Mouse (Mus musculus): ENCODE measurements around the gene Phyhipl. TPM values are rescaled to one million over a fixed set of nuclear protein-coding genes. Genes with fewer than 3 reads are reported as not detected.

Phyhipl gene
- polyA plus RNA-seq, 1 experiment from 2014 or later: 4.9 TPM

DNA sequence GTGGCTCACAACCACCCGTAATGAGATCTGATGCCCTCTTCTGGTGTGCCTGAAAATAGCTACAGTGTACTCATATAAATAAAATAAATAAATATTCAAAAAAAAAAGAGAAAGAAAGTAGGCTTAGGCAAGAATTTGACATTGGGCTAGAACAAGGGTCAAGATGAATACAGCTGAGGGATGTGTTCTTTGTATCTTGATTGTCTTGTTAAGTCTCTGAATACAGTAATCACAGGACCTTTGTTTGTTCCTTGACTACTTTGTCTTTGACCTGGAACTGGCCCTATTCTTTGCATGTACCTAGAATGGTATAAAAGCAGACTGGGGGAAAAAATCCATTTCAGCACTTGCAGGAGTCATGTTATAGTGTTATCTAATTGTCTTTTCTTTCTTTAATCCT, 44.1 kb downstream of the Phyhipl start:
- Histone ChIP-seq H3K4me2 (replicated peaks) (no peak overlapping the region), H3K9me3 (no peaks in the 10 kb centered on the region), H3K27ac (no peak overlapping the region), H3K4me3 (replicated peaks) (no peak overlapping the region), H3K4me1 (replicated peaks) (no peaks in the 10 kb centered on the region), H3K9ac (no peak overlapping the region), H3K36me3 (no peaks in the 10 kb centered on the region), H3K27me3 (replicated peaks) (no peaks in the 10 kb centered on the region)
- no peak for ATAC-seq
- 95% methylated on average over 1 of the region's 1 CpGs for WGBS

DNA sequence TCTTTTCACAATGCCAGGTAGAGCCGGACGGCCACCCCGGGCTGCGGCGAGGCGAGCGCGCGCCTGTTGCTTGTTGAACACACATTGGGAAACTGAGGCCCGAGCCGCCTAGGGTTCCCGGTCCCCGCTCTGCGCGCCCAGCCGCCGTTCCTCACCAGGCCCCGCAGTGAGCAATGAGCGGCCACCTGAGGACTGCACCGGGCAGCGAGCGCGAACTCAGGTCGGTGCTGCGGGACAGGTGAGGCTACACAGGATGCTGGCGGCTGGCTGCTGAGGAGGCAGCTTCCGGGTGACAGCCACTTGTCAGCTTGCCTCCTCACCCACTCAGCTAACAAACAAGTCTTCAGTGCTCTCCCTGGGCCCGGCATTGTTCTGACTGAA, 55.9 kb downstream of the Phyhipl start:
- Histone ChIP-seq H3K27ac (no peak overlapping the region), H3K9ac (peak overlapping the region; percentile 30; the same call in 1 of the 2 replicates), H3K36me3 (no peaks in the 10 kb centered on the region), H3K27me3 (replicated peaks) (peaks cover 17% of the 10 kb centered on the region), H3K4me1 (replicated peaks) (peaks cover 8% of the 10 kb centered on the region), H3K9me3 (no peaks in the 10 kb centered on the region), H3K4me2 (replicated peaks) (peak overlapping the region; percentile 99), H3K4me3 (replicated peaks) (peak overlapping the region; percentile 62)
- WGBS: under 1% methylated on average over 28 of the region's 28 CpGs
- ATAC-seq: peak; percentile 37

DNA sequence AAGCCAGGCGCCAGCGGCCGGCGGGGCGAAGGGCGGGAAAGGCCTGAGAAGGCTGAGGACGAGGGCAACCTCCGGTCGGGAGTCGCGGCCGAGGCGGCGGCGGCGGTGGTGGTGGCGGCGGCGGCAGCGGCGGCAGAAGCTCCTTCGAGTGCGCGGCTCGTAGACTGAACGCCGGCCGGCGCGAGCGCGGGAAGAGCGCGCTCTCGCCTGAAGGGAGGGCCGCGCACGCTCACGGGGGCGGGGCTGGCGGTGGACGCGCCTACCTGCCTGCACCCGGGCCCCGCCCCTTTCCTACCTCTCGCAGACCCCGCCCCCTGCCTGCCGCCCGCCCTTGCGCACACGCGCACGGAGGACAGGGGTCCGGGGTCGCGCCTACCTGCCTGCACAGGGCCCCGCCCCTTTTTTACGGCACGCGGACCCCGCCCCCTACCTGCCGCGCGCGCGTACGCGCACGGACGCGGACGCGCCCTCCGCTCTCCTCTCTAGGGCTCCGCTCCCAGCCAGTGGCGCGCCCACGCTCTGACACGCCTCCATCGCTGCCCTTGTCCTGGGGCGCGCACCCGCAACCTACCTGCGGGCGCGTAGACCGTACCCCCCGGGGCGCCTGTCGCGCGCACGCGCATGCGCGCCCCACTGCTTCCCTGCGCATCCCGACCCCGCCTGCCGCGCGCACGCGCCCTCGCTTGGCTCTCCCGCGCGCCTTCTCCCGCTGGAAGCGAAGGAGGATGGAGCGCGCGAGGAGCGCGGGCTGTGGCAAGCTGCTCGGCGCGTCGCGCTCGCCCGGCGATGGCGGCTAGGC, 56.4 kb downstream of the Phyhipl start:
- H3K4me3 ChIP-seq (replicated peaks): peak overlapping the region; percentile 62
- under 1% methylated on average over 122 of the region's 124 CpGs for WGBS
- H3K36me3 ChIP-seq: no peaks in the 10 kb centered on the region
- H3K27me3 ChIP-seq (replicated peaks): peaks cover 17% of the 10 kb centered on the region
- H3K4me1 ChIP-seq (replicated peaks): peaks cover 8% of the 10 kb centered on the region
- H3K4me2 ChIP-seq (replicated peaks): peak overlapping the region; percentile 99
- H3K27ac ChIP-seq: no peak overlapping the region
- H3K9ac ChIP-seq: peak overlapping the region; percentile 37
- no peaks in the 10 kb centered on the region for H3K9me3 ChIP-seq
- ATAC-seq: peak; percentile 98

DNA sequence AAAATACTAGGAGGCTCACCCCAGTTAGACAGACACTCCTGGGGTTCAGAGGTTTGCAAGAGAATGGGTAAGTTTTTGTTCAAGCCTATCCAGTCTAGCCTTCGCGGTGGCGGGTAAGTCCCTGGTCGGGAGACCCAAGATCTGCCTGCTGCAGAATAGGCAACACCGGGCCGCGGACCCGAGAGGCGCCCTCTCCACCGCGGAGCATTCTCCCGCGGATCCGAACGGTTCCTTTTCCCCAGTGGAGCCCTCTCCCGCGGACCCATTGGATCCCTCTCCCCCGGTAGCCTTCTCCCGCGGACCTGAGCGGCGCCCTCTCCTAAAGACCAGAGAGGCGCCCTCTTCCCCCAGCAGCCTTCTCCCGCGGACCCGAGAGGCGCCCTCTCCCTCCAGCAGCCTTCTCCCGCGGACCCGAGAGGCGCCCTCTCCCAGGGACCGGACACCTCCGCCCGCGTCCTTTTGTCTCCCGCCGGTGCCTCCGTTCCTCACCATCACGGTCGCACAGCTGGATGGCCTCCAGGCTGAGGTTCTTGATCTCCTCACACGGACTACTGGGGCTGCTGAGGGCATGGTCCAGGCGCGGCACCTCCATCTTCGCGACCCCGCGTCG, 57.1 kb downstream of the Phyhipl start:
- peak; percentile 61 for ATAC-seq

DNA sequence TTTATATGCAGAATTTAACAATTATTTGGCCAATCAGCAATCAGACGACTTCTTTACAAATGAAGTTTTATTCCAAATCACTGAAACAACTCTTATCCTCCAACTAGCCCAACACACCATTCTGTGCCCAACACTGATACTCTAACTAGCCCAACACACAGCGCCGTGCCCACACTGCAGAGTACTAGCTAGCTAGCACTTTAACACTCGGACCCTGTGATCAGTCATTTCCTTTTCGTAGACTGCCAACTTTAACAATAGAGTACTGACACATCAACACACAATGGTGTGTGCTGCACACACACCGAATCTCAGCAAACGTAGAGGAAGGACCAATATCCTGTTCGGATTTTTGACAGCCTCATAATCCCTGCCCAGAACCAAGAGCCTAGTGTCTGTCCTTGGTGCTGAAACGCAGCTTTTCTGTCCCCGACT, 57.7 kb downstream of the Phyhipl start:
- Histone ChIP-seq H3K4me3 (replicated peaks) (peak overlapping the region; percentile 62), H3K4me1 (replicated peaks) (peaks cover 8% of the 10 kb centered on the region), H3K4me2 (replicated peaks) (peak overlapping the region; percentile 99), H3K27me3 (replicated peaks) (peaks cover 17% of the 10 kb centered on the region), H3K36me3 (no peaks in the 10 kb centered on the region), H3K9ac (0 out of 2 replicates have a peak overlapping the region, but pooled peaks have one; percentile 37), H3K9me3 (no peaks in the 10 kb centered on the region), H3K27ac (no peak overlapping the region)
- no peak; the same call in 1 of the 2 replicates for ATAC-seq
- 23% methylated on average over 10 of the region's 10 CpGs for WGBS

More for the DNA sequence above, 57.1 kb downstream of the Phyhipl start:
- WGBS: under 1% methylated on average over 47 of the region's 48 CpGs
- Histone ChIP-seq H3K4me1 (replicated peaks) (peaks cover 8% of the 10 kb centered on the region), H3K4me2 (replicated peaks) (peak overlapping the region; percentile 99), H3K27me3 (replicated peaks) (peaks cover 17% of the 10 kb centered on the region), H3K4me3 (replicated peaks) (peak overlapping the region; percentile 62), H3K9ac (peak overlapping the region; percentile 37; the same call in 1 of the 2 replicates), H3K27ac (no peak overlapping the region), H3K36me3 (no peaks in the 10 kb centered on the region), H3K9me3 (no peaks in the 10 kb centered on the region)

DNA sequence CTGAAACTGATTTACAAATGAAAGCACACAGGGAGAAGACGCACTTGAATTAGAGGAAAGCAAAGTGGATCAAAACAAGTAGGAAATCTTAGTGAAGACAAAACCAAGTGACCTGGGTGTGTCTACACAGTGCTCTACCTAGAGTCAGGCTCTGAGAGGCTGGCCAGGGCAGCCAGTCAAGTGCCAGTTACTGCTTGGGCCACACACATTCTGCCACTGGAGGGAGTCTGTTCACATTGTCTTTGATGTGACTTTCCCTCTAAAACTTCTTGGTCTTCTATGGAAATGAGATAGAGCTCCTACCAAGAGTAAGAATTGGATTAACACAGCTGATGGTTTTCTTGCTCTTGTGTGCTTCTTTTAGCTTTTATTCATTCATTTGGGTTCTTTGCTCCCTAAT, 61.8 kb downstream of the Phyhipl start:
- Histone ChIP-seq H3K9ac (no peak overlapping the region), H3K4me1 (replicated peaks) (peaks cover 4% of the 10 kb centered on the region), H3K4me3 (replicated peaks) (no peak overlapping the region), H3K36me3 (no peaks in the 10 kb centered on the region), H3K9me3 (no peaks in the 10 kb centered on the region), H3K27ac (no peak overlapping the region), H3K27me3 (replicated peaks) (peaks cover 6% of the 10 kb centered on the region), H3K4me2 (replicated peaks) (no peak overlapping the region)
- ATAC-seq: no peak
- 55% methylated on average over 1 of the region's 1 CpGs for WGBS

DNA sequence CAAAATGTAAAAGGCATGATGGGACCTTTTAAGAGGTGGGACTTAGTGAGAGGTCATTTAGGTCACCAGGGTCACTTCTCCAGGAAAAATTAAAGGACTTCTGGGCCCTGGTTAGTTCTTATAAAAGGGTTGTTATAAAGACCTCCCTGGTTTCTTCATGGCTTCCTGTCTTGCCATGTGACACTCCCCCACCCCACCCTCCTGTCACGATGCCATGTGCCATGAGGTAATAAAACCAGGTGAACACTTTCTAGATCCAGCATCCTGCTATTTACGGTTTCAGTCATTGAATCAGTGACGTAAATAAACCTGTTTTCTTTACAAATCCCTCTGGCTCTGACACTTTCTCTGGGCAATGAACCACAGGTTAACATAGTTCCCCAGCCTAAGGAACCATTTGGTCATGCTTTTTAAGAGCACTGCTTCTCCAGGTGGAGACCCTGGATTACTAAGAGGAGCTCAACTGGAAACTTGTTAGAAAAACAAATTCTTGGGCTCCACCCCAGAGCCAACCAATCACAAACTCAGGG, 68.8 kb downstream of the Phyhipl start:
- 67% methylated on average over 3 of the region's 3 CpGs for WGBS
- no peak overlapping the region for H3K4me3 ChIP-seq (replicated peaks)
- no peaks in the 10 kb centered on the region for H3K9me3 ChIP-seq
- no peak for ATAC-seq
- H3K9ac ChIP-seq: no peak overlapping the region
- no peak overlapping the region for H3K4me2 ChIP-seq (replicated peaks)
- no peak overlapping the region for H3K27ac ChIP-seq
- H3K27me3 ChIP-seq (replicated peaks): no peaks in the 10 kb centered on the region
- no peaks in the 10 kb centered on the region for H3K4me1 ChIP-seq (replicated peaks)
- no peaks in the 10 kb centered on the region for H3K36me3 ChIP-seq

DNA sequence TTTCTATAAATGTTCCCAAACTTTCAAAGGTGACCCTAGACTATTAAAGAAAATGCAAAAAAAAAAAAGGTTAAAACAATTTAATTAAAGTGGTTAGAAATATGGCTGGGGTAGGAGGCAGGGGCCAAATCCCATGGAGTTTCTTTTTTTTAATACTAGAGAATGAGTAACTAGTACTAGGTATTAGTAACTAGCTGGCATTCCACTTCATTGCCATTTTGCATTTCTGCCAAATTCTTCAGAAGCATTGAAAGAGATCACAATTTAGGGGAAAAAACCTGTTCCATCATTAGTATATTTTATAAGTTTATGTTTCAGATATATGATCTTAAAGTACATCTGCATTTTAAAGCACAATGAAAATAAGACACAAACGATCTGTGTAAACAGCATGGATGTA, 71.6 kb downstream of the Phyhipl start:
- Histone ChIP-seq H3K36me3 (no peaks in the 10 kb centered on the region), H3K27me3 (replicated peaks) (no peaks in the 10 kb centered on the region), H3K9me3 (no peaks in the 10 kb centered on the region), H3K4me1 (replicated peaks) (no peaks in the 10 kb centered on the region), H3K4me3 (replicated peaks) (no peak overlapping the region), H3K4me2 (replicated peaks) (no peak overlapping the region), H3K9ac (no peak overlapping the region), H3K27ac (no peak overlapping the region)
- ATAC-seq: no peak
- whole genome bisulfite sequencing: 77% methylated on average over 1 of the region's 1 CpGs

DNA sequence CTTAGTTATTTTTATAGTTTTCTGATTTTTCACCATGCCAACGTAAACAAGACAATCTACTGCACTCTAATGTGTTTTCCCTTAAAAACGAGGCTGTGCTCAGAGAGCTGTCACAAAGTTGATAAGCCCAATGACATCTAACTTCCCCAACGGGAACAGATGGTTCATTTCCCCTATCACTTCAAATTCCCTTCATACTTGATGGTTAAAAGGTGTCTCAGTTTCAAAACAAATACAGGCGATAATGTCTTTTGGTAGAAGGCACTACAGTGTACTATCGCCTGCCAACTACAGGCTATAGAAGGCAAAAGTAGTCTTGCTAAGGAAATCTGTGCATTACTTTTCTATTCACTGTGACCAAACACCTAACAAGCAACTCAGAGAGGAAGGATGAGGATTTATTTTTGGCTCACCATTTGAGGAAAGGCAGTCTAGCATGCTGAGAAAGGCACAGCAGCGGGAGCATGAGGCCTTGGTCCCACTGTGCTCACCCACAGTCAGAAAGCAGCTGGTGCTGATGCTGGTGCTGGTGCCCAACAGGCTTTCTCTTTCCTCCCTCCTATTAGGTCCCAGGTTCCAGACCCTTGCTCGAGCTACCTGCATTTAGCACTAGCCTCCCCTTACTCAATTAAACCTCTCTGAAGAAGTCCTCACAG, 74.1 kb downstream of the Phyhipl start:
- H3K4me2 ChIP-seq (replicated peaks): no peak overlapping the region
- H3K4me1 ChIP-seq (replicated peaks): no peaks in the 10 kb centered on the region
- H3K27me3 ChIP-seq (replicated peaks): no peaks in the 10 kb centered on the region
- H3K27ac ChIP-seq: no peak overlapping the region
- H3K4me3 ChIP-seq (replicated peaks): no peak overlapping the region
- no peak overlapping the region for H3K9ac ChIP-seq
- no peaks in the 10 kb centered on the region for H3K36me3 ChIP-seq
- no peak for ATAC-seq
- no peaks in the 10 kb centered on the region for H3K9me3 ChIP-seq
- 57% methylated on average over 7 of the region's 7 CpGs for WGBS

DNA sequence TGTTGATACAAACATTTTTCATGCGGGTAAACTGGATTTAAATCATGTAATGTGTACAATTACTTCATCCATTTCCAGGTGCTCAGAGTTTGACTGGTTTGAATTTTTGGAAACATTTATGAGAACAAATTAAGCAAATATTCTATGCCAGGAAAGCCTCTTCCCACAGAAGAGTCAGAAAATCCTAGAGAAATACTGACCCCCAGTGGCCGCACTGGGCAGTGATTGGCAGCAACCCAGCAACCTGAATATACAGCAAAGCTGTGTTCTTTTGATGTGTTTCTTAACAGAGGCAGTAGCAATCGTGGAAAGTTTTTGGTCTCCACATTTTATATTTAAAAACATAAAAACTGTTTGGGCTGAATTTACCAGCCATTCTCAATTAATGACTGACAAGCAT, 92.1 kb downstream of the Phyhipl start:
- H3K27me3 ChIP-seq (replicated peaks): no peaks in the 10 kb centered on the region
- ATAC-seq: no peak
- no peaks in the 10 kb centered on the region for H3K9me3 ChIP-seq
- H3K27ac ChIP-seq: no peak overlapping the region
- WGBS: 26% methylated on average over 3 of the region's 3 CpGs
- H3K9ac ChIP-seq: no peak overlapping the region
- H3K36me3 ChIP-seq: no peaks in the 10 kb centered on the region
- H3K4me2 ChIP-seq (replicated peaks): no peak overlapping the region
- no peaks in the 10 kb centered on the region for H3K4me1 ChIP-seq (replicated peaks)
- H3K4me3 ChIP-seq (replicated peaks): no peak overlapping the region

DNA sequence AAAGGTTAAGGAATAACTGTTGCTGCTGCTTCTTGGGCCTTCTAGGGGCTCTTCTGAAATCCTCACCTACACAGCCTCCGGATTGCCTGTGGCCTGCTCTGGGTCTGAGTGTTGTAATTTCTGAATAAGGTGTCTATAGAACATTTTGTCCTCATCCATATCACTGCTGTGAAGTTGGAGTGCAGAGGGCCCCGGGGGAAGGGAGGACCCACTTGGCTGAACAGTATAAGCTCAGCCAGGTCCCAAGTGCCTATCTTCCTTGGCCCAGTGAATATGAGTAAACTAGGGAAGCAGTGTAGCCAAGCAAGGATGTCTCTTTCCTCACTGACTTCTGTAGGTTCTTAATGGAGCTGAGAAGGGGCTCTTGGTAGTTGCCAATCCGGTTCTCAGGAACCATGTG, 103.2 kb downstream of the Phyhipl start:
- no peak for ATAC-seq
- H3K27ac ChIP-seq: no peak overlapping the region
- WGBS: 91% methylated on average over 3 of the region's 3 CpGs

DNA sequence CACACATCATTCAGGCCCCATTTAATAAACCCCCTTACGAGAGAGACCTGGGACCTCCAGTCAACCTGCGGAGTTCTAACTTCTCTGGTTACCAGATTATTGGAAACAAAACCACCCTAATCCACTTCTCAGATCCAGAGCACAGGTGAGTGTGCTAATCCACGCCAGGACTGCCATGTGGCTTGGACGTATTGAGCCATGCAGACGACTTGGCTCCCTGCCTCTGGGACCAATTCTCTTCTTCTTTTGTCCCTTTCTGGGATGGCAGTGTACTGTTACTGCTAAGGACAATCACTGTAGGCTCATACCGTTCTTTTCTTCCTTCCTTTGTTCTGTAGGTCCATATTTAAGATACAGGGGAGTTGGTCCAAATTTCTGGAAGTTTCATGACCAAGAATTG, 112.9 kb downstream of the Phyhipl start:
- WGBS: 85% methylated on average over 6 of the region's 6 CpGs
- Histone ChIP-seq H3K4me3 (replicated peaks) (no peak overlapping the region), H3K27ac (no peak overlapping the region), H3K9me3 (no peaks in the 10 kb centered on the region), H3K4me2 (replicated peaks) (no peak overlapping the region), H3K27me3 (replicated peaks) (no peaks in the 10 kb centered on the region), H3K9ac (no peak overlapping the region), H3K36me3 (no peaks in the 10 kb centered on the region), H3K4me1 (replicated peaks) (no peaks in the 10 kb centered on the region)
- no peak for ATAC-seq

More for the DNA sequence above, 103.2 kb downstream of the Phyhipl start:
- Histone ChIP-seq H3K4me2 (replicated peaks) (no peak overlapping the region), H3K9ac (no peak overlapping the region), H3K9me3 (no peaks in the 10 kb centered on the region), H3K36me3 (no peaks in the 10 kb centered on the region), H3K27me3 (replicated peaks) (no peaks in the 10 kb centered on the region), H3K4me3 (replicated peaks) (no peak overlapping the region), H3K4me1 (replicated peaks) (no peaks in the 10 kb centered on the region)
